Mouse (Mus musculus) CH12.LX (cell line): ENCODE measurements at regions not wholly inside any gene's neighbourhood (a gene's known extent, or its start where the extent isn't known, plus 50 kb on each side); places are given as distances from the start of the nearest gene placed in this dataset.

ENCODE experiments used
- DNase-seq: peaks from one replicate; pipeline ENCODE4 v3.0.0-alpha.2; 2013; ENCODE audit errors: extremely low read depth
- H3K27ac ChIP-seq: 2 replicates; pipeline ENCODE4 v1.5.1; 2012; ENCODE audit warnings: low read depth, mild to moderate bottlenecking, control low read depth, moderate library complexity; ENCODE audit not compliant: insufficient read depth
- H3K27me3 ChIP-seq: replicated peaks from 2 replicates; pipeline ENCODE3; 2012; ENCODE audit warnings: inconsistent platforms
- H3K36me3 ChIP-seq, 2 experiments: replicated peaks in 1 of 2; 2 replicates each; pipeline versions ENCODE3 to v1.6.1; 2012; ENCODE audit warnings: inconsistent platforms in 1 of 2, low read length in 1 of 2, mild to moderate bottlenecking in 1 of 2, mixed read lengths in 1 of 2, moderate library complexity in 1 of 2; ENCODE audit not compliant: control insufficient read depth in 1 of 2, insufficient read depth in 1 of 2
- H3K4me1 ChIP-seq, 2 experiments: 2 replicates each; pipeline ENCODE4 v1.6.1; 2012; ENCODE audit warnings: inconsistent platforms in 1 of 2, moderate library complexity in 1 of 2; ENCODE audit not compliant: insufficient read depth in 2 of 2, control insufficient read depth in 1 of 2
- H3K4me2 ChIP-seq: 2 replicates; pipeline ENCODE4 v1.6.1; 2012; ENCODE audit warnings: low read depth, mild to moderate bottlenecking, control low read depth; ENCODE audit not compliant: poor library complexity, insufficient read depth, severe bottlenecking
- H3K4me3 ChIP-seq, 3 experiments: fragments of 150-350 bp in 1 of 3; sonication (generic) in 1 of 3; replicated peaks in 1 of 3; 2 replicates each; pipeline versions ENCODE3 to v1.5.1; 2011 to 2012; ENCODE audit warnings: low read depth in 2 of 3, low read length in 2 of 3, mild to moderate bottlenecking in 2 of 3, moderate library complexity in 2 of 3, control low read depth in 1 of 3, improper control_type of control experiment in 1 of 3, inconsistent platforms in 1 of 3, mixed read lengths in 1 of 3; ENCODE audit not compliant: poor library complexity in 1 of 3
- H3K79me2 ChIP-seq: replicated peaks from 2 replicates; pipeline ENCODE4 v1.6.1; 2012; ENCODE audit warnings: mild to moderate bottlenecking, moderate library complexity; ENCODE audit not compliant: control insufficient read depth, poor library complexity, insufficient read depth, severe bottlenecking; ENCODE audit errors: extremely low read depth
- H3K9ac ChIP-seq: 2 replicates; pipeline ENCODE4 v1.6.1; 2012; ENCODE audit warnings: low read depth, mild to moderate bottlenecking, control low read depth, moderate library complexity; ENCODE audit not compliant: insufficient read depth
- H3K9me3 ChIP-seq: replicated peaks from 2 replicates; pipeline ENCODE3; 2012; ENCODE audit warnings: low read length, inconsistent platforms, mixed read lengths
- BHLHE40 ChIP-seq: IDR thresholded peaks from 2 replicates; pipeline ENCODE4 v1.6.1; 2011; ENCODE audit warnings: mild to moderate bottlenecking, low read depth, low read length, improper control_type of control experiment
- CHD1 ChIP-seq: IDR thresholded peaks from 2 replicates; pipeline ENCODE4 v1.6.1; 2012; ENCODE audit warnings: low read depth, low read length, improper control_type of control experiment, inconsistent platforms
- ELF1 ChIP-seq: IDR thresholded peaks from 2 replicates; pipeline ENCODE4 v1.6.1; 2014; ENCODE audit warnings: low read depth, mild to moderate bottlenecking, inconsistent platforms, low read length, improper control_type of control experiment
- EP300 ChIP-seq: IDR thresholded peaks from 2 replicates; pipeline ENCODE4 v1.6.1; 2011; ENCODE audit warnings: low read length, improper control_type of control experiment
- ETS1 ChIP-seq: conservative IDR thresholded peaks from 2 replicates; pipeline ENCODE4 v1.6.1; 2012; ENCODE audit warnings: low read depth, mild to moderate bottlenecking, inconsistent platforms, low read length, improper control_type of control experiment, moderate library complexity
- GABPA ChIP-seq: IDR thresholded peaks from 2 replicates; pipeline ENCODE4 v1.6.1; 2012; ENCODE audit warnings: low read depth, low read length, improper control_type of control experiment, inconsistent platforms; ENCODE audit not compliant: insufficient replicate concordance
- HCFC1 ChIP-seq: IDR thresholded peaks from 2 replicates; pipeline ENCODE4 v1.6.1; 2012; ENCODE audit warnings: low read depth, mild to moderate bottlenecking, inconsistent platforms, low read length, improper control_type of control experiment
- IRF4 ChIP-seq: IDR thresholded peaks from 2 replicates; pipeline ENCODE4 v1.6.1; 2014; ENCODE audit warnings: low read depth, mild to moderate bottlenecking, inconsistent platforms, low read length, improper control_type of control experiment
- JUN ChIP-seq: IDR thresholded peaks from 2 replicates; pipeline ENCODE4 v1.6.1; 2011; ENCODE audit warnings: low read depth, mild to moderate bottlenecking, low read length, improper control_type of control experiment, moderate library complexity; ENCODE audit not compliant: insufficient read depth
- MAFK ChIP-seq: IDR thresholded peaks from 2 replicates; pipeline ENCODE4 v1.6.1; 2011; ENCODE audit warnings: low read length, improper control_type of control experiment; ENCODE audit not compliant: insufficient replicate concordance
- MAZ ChIP-seq: IDR thresholded peaks from 2 replicates; pipeline ENCODE4 v1.6.1; 2012; ENCODE audit warnings: low read depth, mild to moderate bottlenecking, inconsistent platforms, low read length, improper control_type of control experiment, moderate library complexity
- MXI1 ChIP-seq: IDR thresholded peaks from 2 replicates; pipeline ENCODE4 v1.6.1; 2011; ENCODE audit warnings: mild to moderate bottlenecking, low read depth, low read length, improper control_type of control experiment
- MYC ChIP-seq: IDR thresholded peaks from 2 replicates; pipeline ENCODE4 v1.6.1; 2011; ENCODE audit warnings: low read depth, mild to moderate bottlenecking, improper control_type of control experiment, low read length
- PAX5 ChIP-seq: IDR thresholded peaks from 2 replicates; pipeline ENCODE4 v1.6.1; 2012; ENCODE audit warnings: low read length, inconsistent platforms, mixed read lengths
- POLR2A ChIP-seq: IDR thresholded peaks from 2 replicates; pipeline ENCODE4 v1.6.1; 2011; ENCODE audit warnings: low read depth, mild to moderate bottlenecking, improper control_type of control experiment, low read length
- POLR2AphosphoS2 ChIP-seq: IDR thresholded peaks from 2 replicates; pipeline ENCODE4 v1.6.1; 2011; ENCODE audit warnings: low read depth, low read length, improper control_type of control experiment
- RCOR1 ChIP-seq: conservative IDR thresholded peaks from 2 replicates; pipeline ENCODE4 v1.6.1; 2012; ENCODE audit warnings: low read depth, mild to moderate bottlenecking, inconsistent platforms, low read length, improper control_type of control experiment
- SMC3 ChIP-seq: IDR thresholded peaks from 2 replicates; pipeline ENCODE4 v1.6.1; 2011; ENCODE audit warnings: low read depth, low read length, improper control_type of control experiment
- TBP ChIP-seq: conservative IDR thresholded peaks from 2 replicates; pipeline ENCODE4 v1.6.1; 2011; ENCODE audit warnings: low read depth, low read length, improper control_type of control experiment
- TCF12 ChIP-seq: IDR thresholded peaks from 2 replicates; pipeline ENCODE4 v1.6.1; 2014; ENCODE audit warnings: low read depth, mild to moderate bottlenecking, inconsistent platforms, low read length, improper control_type of control experiment
- USF1 ChIP-seq: IDR thresholded peaks from 2 replicates; pipeline ENCODE4 v1.6.1; 2014; ENCODE audit warnings: low read depth, mild to moderate bottlenecking, inconsistent platforms, low read length, improper control_type of control experiment
- ZC3H11A ChIP-seq: IDR thresholded peaks from 2 replicates; pipeline ENCODE4 v1.6.1; 2012; ENCODE audit warnings: low read depth, mild to moderate bottlenecking, inconsistent platforms, low read length, improper control_type of control experiment
- ZKSCAN1 ChIP-seq: IDR thresholded peaks from 2 replicates; pipeline ENCODE4 v1.6.1; 2012; ENCODE audit warnings: low read depth, inconsistent platforms, low read length, improper control_type of control experiment, borderline replicate concordance
- dilution Hi-C: fragments of 300-500 bp; cut with MboI; formaldehyde crosslinking; loops from 2 replicates; pipeline ENCODE4 v1.14.3; 2020; ENCODE audit warnings: low sequenced_read_pairs; ENCODE audit not compliant: extremely low pct_unique_long_range_greater_than_20kb, extremely low pct_ligation_motif_present
- in situ Hi-C: fragments of 300-500 bp; cut with MboI; formaldehyde crosslinking; loops from 3 replicates; pipeline ENCODE4 v1.14.3; 2019; ENCODE audit warnings: low sequenced_read_pairs, low pct_ligation_motif_present, low pct_unique_long_range_greater_than_20kb, mixed read lengths

DNA sequence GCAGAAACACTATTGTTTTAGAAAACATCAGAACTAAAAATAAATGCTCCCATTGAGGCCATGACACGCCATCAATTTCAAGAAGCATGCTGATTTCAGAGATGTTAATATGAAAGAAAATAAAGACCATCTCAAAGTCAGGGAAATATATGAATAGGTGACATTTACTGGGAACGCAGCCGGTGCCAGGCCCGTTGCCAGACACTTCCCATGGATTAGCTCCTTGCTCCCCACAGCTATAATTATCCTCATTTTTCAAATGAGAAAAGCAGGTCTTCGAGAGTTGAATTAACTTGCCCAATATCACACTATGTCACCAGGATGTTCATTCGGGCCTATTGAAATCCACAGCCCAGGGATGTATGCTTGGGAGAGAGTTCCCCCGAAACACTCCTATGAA is 165.2 kb upstream of the Rgma start:
- Histone ChIP-seq H3K27me3 (no peaks in the 10 kb centered on the region), H3K27ac (no peak overlapping the region)
- TF ChIP-seq SMC3 (no peak), IRF4 (no peak), BHLHE40 (no peak), CHD1 (no peak), JUN (no peak), MAFK (no peak), EP300 (no peak), TBP (no peak), USF1 (no peak), ELF1 (no peak), GABPA (no peak)
- TF ChIP-seq, all 38 proteins: peak for 0
- H3K4me1 ChIP-seq: peaks cover 0 to 5% of the 10 kb centered on the region in 2 experiments; a peak in 1 of 4 replicates
- no peaks in the 10 kb centered on the region for H3K36me3 ChIP-seq
- H3K9ac ChIP-seq: no peak overlapping the region
- H3K9me3 ChIP-seq: no peaks in the 10 kb centered on the region
- no peaks in the 10 kb centered on the region for H3K79me2 ChIP-seq
- no peak overlapping the region for H3K4me2 ChIP-seq
- in situ Hi-C loops: no loop called here
- DNase-seq: no peak
- dilution Hi-C loops: no loop called here
- no peak overlapping the region for H3K4me3 ChIP-seq

DNA sequence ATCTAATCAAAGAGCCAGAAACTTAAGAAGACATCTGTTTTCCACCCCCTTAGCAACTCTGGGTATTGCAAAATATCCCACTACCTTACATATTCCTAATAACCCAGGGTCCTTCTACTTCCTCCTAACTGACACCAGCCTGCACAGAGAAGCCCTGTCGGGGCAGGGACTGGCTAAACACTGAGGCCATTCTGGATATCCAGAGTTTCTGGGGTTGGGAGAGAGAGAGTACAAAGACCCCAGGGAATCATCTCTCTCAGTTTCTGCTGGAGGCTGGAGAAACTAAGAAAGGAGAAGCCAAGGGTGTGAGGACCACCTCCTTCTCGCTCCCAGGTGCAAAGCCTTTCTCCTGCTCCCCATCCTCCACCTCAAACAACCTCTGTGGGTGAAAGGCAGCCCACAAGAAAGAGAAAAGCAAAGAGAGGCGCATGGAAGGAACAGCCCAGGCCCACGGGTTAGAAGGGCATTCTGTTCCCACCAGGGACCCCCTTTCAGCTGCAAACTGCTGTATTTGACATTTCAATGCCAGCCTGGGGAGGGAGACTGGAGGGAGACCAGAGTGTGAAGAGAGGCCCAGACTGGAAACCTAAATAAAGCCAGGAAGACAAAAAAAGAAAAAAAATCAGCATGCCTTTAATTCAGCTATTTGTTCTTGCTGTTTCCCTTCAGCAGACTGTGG is 152.9 kb upstream of the Rgma start:
- Histone ChIP-seq H3K4me2 (no peak overlapping the region), H3K27me3 (peaks cover 12% of the 10 kb centered on the region)
- dilution Hi-C loops: no loop called here

More for the DNA sequence above, 152.9 kb upstream of the Rgma start:
- H3K79me2 ChIP-seq: no peaks in the 10 kb centered on the region
- in situ Hi-C loops: no loop called here
- H3K27ac ChIP-seq: no peak overlapping the region
- 0 out of 4 replicates have a peak, but pooled peaks cover 2 to 4% of the 10 kb centered on the region in 2 experiments for H3K4me1 ChIP-seq
- no peak overlapping the region for H3K9ac ChIP-seq
- H3K9me3 ChIP-seq: no peaks in the 10 kb centered on the region
- DNase-seq: no peak
- no peaks in the 10 kb centered on the region for H3K36me3 ChIP-seq
- H3K4me3 ChIP-seq: no peak overlapping the region
- TF ChIP-seq MAFK (no peak), POLR2A (no peak), MXI1 (no peak), ZKSCAN1 (no peak), BHLHE40 (no peak), MYC (no peak), MAZ (no peak), RCOR1 (no peak), POLR2AphosphoS2 (no peak), ETS1 (no peak), TCF12 (no peak), ELF1 (no peak), PAX5 (no peak), ZC3H11A (no peak), HCFC1 (no peak), GABPA (no peak)
